Mouse (Mus musculus) cortical plate, adult 2 months (tissue): ENCODE results near the gene Lin28b. TPM values are rescaled to one million over a fixed set of nuclear protein-coding genes. Genes with fewer than 3 reads are reported as not detected.

Experiments used
- H3K27ac ChIP-seq: fragments of 200-500 bp; 2 replicates; pipeline ENCODE4 v1.5.1; 2012; ENCODE audit warnings: low read length, control low read depth, inconsistent platforms; ENCODE audit not compliant: insufficient read depth
- H3K4me1 ChIP-seq: fragments of 200-500 bp; 2 replicates; pipeline ENCODE4 v1.6.1; 2011; ENCODE audit warnings: low read length; ENCODE audit not compliant: control insufficient read depth, insufficient read depth
- H3K4me3 ChIP-seq: fragments of 200-500 bp; 2 replicates; pipeline ENCODE4 v1.5.1; 2011; ENCODE audit warnings: mild to moderate bottlenecking, low read length, control low read depth; ENCODE audit not compliant: insufficient read depth
- CTCF ChIP-seq: fragments of 200-500 bp; IDR thresholded peaks from 2 replicates; pipeline ENCODE4 v1.5.1; 2011; ENCODE audit warnings: mild to moderate bottlenecking, control low read depth, low read length; ENCODE audit not compliant: insufficient read depth; ENCODE audit errors: extremely low read depth
- POLR2A ChIP-seq: fragments of 200-500 bp; IDR thresholded peaks from 2 replicates; pipeline ENCODE4 v1.6.1; 2011; ENCODE audit warnings: mild to moderate bottlenecking, low read length, control low read depth; ENCODE audit not compliant: insufficient read depth; ENCODE audit errors: extremely low read depth
- polyA plus RNA-seq: library from polyadenylated mRNA; depleted of rRNA; stranded (reverse); fragments of >200 nt; gene quantifications from 2 replicates; pipeline ENCODE4 v1.2.3, GENCODE M21; 2012

Lin28b gene
- polyA plus RNA-seq, 1 experiment = 3.6 TPM

- no peak overlapping the region for H3K27ac ChIP-seq
- no peaks in the 10 kb centered on the region for H3K4me1 ChIP-seq
- no peak overlapping the region for H3K4me3 ChIP-seq
- no peak for TF ChIP-seq POLR2A
- TF ChIP-seq CTCF = no peak
Observed at GRCm38 (mm10) chr10:45472431-45473142, 13.6 kb downstream of the Lin28b start.

GRCm38 (mm10) chr10:45471321-45471720 is 14.9 kb downstream of the Lin28b start:
- no peak overlapping the region for H3K27ac ChIP-seq
- TF ChIP-seq POLR2A = no peak
- TF ChIP-seq CTCF = no peak

GRCm38 (mm10) chr10:45470079-45470739 is 16.0 kb downstream of the Lin28b start:
- H3K27ac ChIP-seq = no peak overlapping the region
- H3K4me3 ChIP-seq = no peak overlapping the region
- TF ChIP-seq CTCF = no peak
- no peak for TF ChIP-seq POLR2A
- no peaks in the 10 kb centered on the region for H3K4me1 ChIP-seq

More at GRCm38 (mm10) chr10:45471321-45471720, 14.9 kb downstream of the Lin28b start:
- H3K4me3 ChIP-seq = no peak overlapping the region
- no peaks in the 10 kb centered on the region for H3K4me1 ChIP-seq

GRCm38 (mm10) chr10:45469027-45469996 is 16.9 kb downstream of the Lin28b start:
- no peak for TF ChIP-seq CTCF
- TF ChIP-seq POLR2A = no peak
- Histone ChIP-seq H3K27ac (no peak overlapping the region), H3K4me1 (no peaks in the 10 kb centered on the region), H3K4me3 (no peak overlapping the region)

GRCm38 (mm10) chr10:45468180-45468915 is 17.8 kb downstream of the Lin28b start:
- TF ChIP-seq CTCF = no peak
- TF ChIP-seq POLR2A = no peak
- no peaks in the 10 kb centered on the region for H3K4me1 ChIP-seq
- no peak overlapping the region for H3K27ac ChIP-seq
- no peak overlapping the region for H3K4me3 ChIP-seq

- no peaks in the 10 kb centered on the region for H3K4me1 ChIP-seq
- no peak overlapping the region for H3K27ac ChIP-seq
- no peak for TF ChIP-seq CTCF
- no peak for TF ChIP-seq POLR2A
- H3K4me3 ChIP-seq = no peak overlapping the region
Observed at GRCm38 (mm10) chr10:45458637-45459036, 27.6 kb downstream of the Lin28b start.

- Histone ChIP-seq H3K4me3 (no peak overlapping the region), H3K4me1 (no peaks in the 10 kb centered on the region), H3K27ac (no peak overlapping the region)
- TF ChIP-seq POLR2A (no peak), CTCF (no peak)
Observed at GRCm38 (mm10) chr10:45458074-45458473, 28.1 kb downstream of the Lin28b start.

- Histone ChIP-seq H3K4me1 (no peaks in the 10 kb centered on the region), H3K27ac (no peak overlapping the region), H3K4me3 (no peak overlapping the region)
- TF ChIP-seq CTCF (no peak), POLR2A (no peak)
Observed at GRCm38 (mm10) chr10:45446625-45447024, 39.6 kb downstream of the Lin28b start.

GRCm38 (mm10) chr10:45446215-45446614 is 40.0 kb downstream of the Lin28b start:
- H3K4me3 ChIP-seq = no peak overlapping the region
- no peaks in the 10 kb centered on the region for H3K4me1 ChIP-seq
- H3K27ac ChIP-seq = no peak overlapping the region
- no peak for TF ChIP-seq CTCF
- TF ChIP-seq POLR2A = no peak
